Mouse (Mus musculus) retina, adult 2 months (tissue): ENCODE data around the gene Gnpnat1.
"Not testable (repeated sequence)": the region's sequence is repeated elsewhere in the genome, so short reads cannot be mapped to it uniquely, and the experiment has no call there.

ENCODE experiments used
- DNase-seq: peaks from one replicate; pipeline ENCODE4 v3.0.0-alpha.2; 2012; ENCODE audit warnings: low read depth, low spot score

Gene Gnpnat1

DNA sequence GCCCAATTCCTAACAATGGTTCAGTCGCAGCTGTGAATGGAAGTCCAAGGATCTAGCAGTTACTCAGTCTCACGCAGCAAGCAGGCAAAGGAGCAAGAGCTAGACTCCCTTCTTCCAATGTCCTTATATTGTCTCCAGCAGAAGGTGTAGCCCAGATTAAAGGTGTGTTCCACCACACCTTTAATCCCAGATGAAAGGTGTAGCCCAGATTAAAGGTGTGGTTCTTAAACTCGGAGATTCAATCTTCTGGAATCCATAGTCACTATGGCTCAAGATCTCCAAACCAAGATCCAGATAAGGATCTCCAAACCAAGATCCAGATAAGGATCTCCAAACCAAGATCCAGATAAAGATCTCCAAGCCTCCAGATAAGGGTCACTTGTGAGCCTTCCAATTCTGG, at the start of gene Gnpnat1:
Gnpnat1 (minus strand) TSS at position 101 of the 400 bp plus-strand sequence.
- DNase-seq = not testable (repeated sequence)

DNA sequence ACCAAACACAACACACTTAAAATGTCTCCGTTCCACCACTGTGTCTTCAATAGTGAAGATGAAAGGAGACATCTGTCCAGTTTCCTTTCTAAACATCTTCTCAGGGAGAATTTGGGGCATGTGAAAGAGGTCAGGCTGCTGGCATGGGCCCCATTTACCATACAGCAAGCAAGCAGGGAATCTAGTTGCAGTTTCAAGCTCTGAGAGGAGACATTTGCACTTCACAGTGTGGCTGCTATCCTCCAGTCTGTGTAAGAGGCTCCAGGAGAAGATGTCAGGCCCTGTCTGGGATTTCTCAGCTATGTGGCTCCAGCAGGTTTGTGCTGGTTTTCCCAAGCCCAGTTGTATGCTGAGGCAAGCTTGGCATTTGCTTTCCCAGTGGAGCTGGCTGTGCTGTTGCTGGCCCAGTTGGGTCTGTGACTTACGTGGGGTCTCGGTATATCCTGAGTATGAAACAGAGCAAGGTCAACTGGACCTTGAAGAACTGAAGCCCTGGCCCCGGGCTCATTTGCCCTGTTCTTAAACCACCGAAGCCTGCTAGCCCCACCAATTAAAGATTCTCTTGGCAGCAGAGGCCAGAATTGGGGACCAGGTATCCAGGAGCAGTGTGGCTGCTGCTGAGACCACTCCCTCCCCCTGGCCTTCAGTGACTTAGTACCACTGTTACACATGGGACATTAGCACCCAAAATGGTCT, 49.0 kb upstream of the Gnpnat1 start:
- DNase-seq = no peak

DNA sequence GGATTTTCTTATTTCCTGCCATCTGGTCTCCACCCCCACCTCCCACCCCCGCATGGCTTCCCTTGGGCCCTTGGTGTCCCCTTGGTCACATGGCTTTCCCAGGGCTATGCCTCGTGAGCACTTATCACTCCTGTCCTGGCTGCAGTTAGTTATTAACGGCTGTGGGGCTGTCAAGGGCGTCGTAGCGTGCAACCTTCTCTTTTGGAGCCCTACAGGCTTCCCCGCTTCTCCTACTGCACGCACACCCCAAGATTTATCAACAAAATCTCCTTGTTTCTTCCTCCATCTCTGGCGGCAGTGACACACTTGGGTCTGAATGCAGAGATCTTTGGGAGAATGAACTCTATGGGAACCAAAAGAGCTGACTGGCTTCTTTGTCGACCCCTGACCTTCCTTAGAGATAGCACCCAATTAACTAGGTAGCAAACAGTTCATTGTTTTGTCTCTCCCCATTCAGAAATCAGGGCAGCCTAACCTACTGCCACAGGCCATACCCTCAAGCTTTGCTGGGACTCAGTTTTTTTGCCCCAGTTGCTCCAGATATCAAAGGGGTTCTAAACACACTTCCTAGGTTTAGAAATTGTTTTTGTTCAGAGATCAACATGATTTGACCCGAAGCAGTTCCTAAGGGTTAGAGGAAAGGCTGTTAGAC, 48.3 kb upstream of the Gnpnat1 start:
- DNase-seq = no peak

DNA sequence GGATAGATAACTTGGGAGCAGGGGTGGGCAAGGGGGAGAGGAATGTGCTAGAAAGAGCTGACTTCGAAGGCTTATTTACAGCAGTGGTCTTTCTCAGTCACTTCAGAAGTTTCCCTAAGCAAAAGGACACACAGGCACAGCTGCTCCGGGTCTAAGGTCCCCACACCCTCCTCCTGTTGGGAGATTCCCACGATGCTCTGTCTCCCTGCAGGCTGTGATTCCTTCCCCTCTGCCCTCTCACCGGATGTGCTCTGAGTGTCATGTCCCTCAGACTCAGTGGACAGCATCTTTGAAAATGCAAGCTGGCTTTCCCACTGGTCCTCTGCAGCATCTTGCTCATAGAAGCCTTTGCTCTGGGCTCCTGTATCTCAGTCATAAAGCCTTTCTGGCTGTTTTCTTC, 47.4 kb upstream of the Gnpnat1 start:
- no peak for DNase-seq

DNA sequence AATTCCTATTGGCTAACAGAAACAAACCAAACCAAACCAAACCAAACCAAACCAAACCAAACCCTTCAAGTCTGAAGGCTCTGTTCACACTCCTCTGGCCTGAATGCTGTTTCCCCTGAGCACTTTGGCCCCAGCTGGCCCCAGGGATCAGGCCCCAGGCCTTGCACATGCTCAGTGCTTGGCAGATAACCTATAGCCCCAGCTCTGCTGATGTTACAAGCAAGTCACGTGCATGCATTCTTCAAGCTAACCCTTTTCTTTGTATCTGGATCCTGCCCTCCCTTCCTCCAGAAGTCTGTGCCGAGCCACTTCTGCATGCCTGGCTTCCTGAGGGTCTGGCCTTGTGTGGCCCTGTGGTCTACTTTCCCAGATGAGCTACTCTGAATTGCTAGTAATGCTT, 46.4 kb upstream of the Gnpnat1 start:
- no peak for DNase-seq

DNA sequence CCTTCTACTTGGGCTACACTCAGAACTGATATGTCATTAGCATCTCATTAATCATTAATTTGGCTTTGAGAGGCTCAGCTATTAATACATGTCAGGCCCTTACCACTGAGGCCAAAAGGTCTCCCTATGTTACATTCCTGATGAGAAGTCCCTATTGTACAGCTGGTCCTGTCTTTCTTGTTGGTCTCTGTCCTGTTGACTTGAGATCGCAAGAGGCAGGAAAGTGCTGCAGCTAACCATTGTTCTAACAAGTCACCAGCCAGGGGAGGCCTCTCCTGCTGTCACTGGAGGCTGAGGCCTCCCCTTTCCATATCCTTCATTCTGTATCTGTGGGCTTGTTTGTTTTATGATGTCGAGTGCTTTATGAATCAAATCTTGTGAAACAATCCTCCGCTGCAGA, 42.1 kb upstream of the Gnpnat1 start:
- DNase-seq = no peak

DNA sequence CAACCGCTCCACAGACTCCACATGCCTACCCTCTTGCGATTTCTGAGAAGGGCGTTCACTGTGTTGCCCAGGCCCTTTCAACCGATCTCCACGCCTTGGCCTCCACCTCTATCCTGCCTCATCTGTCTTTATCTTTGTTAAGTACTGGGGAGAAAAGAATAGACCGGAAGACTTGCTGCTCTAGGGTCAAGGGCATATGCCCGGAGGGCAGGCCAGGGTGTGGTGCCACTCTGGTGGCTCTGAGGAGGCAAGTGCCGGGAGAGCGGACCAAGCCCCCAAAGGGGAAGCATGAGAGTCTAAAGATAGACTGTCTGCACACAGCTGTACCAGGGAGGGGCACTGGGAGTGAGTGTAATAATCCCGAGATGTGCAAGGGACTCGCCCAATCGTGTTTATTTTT, 40.7 kb upstream of the Gnpnat1 start:
- DNase-seq = no peak

DNA sequence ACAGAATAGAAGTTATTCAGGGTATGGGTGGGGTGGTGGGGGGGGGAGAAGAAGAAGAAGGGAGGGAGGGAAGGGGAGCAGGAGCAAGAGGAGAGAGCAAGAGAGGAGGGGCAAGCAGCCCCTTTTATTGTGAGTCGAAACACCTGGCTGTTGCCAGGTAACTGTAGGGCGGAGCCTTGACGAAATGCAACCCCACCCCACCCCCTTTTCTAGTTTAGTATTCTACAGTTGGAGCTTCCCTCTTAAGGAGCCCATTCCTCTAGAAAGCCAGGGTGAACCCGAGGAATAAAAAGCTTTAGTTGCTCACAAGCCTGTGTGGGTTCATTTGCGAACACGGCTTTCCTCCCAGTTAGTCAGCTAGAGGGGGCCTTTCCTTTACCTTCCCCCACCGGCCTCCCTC, 40.2 kb upstream of the Gnpnat1 start:
- no peak for DNase-seq

DNA sequence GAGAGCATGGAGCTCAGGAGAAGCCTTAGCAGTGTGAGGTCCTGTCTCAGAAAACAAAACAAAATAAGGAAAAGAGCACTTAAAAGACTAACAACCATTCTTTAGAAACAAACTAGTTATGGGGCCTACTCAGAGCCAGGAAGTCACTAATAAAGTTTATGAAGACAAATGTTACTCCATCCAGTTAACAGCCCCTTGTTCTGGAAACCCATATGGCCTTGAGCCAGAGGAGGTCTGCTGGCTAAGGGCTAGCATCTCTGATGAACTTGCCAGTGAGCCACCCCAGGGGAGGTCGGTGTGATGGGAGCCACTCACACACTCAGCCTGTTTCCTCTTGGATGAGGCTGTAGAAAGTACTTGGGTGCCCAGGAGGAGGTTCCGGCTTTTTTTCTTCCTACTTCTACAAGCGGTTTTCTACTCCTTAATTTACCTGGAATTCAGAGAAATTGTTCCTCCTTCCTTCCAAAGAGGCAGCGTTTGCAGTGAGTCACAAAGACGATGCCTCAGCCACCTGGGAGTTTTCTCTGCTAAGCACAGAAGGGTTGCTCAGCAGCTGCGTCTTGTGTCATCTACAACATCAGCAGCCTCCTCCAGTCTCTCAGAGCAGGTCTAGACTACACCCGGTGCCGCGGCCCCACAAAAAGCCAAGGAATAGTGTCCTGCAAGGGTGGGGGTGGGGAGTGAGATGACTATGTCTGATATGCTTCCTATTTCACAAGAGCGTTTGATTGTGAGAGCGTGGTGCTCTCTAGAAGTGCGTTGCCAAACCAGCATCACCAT, 38.3 kb upstream of the Gnpnat1 start:
- DNase-seq = no peak

DNA sequence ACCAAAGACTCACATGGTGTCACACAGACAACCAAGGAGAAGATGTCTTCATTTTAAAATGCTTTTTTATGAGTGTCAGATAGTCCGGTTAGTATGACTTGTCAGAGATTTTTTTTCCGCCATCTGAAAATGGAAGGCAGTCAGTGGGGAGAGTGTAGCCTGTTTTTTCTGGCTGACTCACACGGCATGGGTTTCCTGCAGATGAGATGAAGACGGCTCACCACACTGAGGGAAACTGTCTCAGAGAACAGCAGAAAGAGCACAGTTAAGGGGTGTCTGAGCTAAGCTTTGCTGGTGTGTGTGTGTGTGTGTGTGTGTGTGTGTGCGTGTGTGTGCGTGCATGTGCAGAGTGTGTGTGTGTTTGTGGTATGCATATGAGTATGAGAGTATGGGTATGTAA, 36.6 kb upstream of the Gnpnat1 start:
- no peak for DNase-seq

DNA sequence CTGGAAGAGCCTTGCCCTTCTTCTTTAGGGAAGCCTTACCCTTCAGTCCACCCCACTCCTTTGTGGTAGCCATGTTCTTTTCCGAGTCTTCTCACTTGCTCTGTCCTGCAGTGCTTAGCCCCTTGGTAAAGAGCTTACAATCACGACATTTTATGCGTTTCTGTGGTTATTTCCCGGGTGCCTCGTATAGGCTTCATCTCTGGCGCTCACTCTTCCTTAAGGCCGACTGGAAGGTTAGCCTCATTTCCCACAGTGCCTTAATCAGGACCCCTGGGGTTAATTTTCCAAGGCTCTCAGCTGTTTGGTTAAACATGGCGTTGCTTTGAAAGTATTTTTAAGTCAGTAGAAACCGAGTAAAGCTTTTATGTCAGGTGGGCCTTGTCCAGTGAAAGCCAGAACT, 34.7 kb upstream of the Gnpnat1 start:
- DNase-seq = no peak

DNA sequence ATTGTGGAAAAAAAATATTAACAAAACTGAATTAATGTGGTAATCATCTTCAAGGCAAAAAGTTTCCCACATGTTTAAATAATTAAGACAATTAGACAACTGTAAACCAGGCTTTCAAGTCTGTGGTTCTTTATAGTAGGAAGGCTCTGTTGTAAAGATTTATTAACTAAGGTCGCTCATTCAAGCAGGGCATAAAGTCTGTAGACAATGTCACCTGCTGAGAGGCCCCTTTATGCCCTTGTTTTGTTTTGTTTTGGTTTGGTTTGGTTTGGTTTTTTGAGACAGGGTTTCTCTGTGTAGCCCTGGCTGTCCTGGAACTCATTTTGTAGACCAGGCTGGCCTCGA, 34.2 kb upstream of the Gnpnat1 start:
- no peak for DNase-seq

DNA sequence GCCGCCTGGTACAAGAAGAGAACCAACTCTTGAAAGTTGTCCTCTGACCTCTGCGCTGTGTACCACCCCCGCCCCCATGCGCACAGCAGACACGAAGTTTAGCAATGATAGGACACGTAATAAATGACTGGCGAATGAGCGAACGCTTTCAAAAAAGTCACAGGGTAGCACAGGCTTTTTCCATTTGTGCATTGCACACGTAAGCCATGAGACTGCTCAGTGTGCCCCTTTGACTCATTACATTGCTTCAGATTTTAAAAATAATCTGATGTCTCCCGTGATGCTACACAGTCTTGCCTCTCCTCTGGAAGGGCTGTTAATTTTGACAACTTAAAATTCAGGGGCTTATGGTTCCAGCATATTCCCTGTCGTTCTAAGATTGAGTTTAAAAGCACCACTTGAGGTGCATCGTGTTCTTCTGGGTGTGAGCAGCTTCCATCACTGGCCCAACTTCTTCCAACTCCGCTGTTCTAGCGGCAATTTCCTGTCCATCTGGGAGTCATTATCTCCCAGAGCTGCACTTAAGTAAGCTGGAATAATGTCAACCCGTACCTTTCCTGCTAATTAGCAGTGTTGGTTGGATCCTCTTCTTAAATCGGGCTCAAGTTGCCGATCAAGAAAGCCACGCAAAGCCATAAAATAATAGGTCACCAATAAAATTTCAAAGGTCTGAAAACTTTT, 33.7 kb upstream of the Gnpnat1 start:
- no peak for DNase-seq

DNA sequence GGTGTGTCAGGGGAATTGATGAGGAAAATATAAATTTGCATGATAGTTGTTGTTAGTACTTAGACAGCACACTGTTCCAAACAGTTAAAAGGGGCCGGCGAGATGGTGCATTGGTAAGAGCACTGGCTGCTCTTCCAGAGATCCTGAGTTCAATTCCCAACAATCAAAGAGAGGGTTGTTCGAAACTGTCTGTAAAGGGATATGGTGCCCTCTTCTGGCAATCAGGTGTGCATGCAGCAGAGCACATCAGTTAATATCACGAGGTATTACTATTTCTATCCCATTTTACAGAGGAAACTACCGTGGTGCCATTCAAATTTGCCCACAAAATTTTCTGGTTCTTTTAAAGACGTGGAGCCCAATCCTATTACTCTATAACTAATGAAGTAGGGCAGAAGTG, 29.5 kb upstream of the Gnpnat1 start:
- no peak for DNase-seq

DNA sequence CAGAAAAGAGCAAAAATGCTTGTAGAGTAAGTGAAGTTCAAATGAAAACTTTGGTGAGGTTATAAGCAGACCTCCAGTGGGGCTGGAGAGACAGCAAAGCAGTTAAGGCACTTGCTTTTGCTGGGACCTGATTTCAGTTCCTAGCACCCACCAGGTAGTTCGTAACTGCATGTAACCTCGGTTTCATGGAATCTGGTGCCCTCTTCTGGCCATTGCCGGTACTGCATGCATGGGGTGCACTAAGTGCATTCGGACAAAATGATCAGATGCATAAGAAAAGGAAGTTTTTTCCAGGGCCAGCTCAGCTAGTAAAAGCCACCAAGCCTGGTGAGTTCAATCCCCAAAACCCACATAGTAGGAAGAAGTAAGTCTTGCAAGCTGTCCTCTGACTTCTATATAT, 27.3 kb upstream of the Gnpnat1 start:
- DNase-seq = no peak

DNA sequence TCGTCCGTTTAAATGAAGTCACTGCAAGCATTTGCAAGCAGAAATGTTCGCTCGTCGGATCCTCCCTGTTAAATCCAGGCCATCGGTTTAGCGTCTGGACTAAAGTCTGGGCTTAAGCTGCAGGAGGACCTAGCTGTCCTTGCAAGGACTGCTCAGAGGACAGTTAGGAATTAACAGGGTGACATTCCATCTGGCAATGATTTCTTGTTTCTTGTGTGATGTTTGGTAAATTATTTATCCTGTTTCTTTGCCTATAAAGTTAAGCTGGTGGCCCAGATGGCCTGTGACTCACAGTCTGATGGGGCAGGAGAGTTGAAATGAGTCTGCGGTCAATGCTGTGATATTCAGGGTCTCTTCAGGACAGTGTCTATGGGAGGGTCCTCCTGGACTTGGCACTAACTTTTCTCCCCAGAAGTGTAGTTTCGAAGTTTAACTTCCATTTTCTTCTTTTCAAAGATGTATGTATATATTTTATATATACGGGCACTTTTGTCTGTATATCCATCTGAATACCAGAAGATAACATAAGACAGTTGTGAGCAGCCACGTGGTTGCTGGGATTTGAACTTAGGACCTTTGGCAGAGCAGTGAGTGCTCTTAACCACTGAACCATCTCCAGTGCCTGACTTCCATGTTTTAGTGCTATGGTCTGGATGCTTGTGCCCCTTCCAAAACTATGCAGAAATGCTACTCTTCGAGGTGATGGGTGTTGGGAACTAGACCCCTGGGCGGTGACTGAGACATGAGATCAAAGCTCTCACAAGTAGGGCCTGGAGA, 25.5 kb upstream of the Gnpnat1 start:
- DNase-seq = no peak

DNA sequence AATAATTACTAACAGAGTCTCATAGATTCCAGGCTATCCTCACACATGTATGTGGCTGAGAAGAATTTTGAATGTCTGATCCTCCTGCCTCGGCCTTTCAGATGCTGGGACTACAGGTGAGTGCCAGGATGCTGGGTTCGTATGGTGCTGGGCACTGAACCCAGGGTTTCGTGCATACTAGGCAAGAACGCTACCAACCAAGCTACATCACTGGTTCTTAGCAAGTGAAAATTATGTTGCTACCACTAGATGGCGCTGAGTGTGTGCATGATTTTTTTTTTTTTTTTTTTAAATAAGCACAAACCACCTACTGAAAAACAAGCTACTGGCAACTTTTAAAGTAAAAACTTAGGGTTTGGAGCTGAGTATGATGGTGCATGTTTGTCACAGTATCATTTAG, 18.5 kb upstream of the Gnpnat1 start:
- DNase-seq = peak; percentile 46

DNA sequence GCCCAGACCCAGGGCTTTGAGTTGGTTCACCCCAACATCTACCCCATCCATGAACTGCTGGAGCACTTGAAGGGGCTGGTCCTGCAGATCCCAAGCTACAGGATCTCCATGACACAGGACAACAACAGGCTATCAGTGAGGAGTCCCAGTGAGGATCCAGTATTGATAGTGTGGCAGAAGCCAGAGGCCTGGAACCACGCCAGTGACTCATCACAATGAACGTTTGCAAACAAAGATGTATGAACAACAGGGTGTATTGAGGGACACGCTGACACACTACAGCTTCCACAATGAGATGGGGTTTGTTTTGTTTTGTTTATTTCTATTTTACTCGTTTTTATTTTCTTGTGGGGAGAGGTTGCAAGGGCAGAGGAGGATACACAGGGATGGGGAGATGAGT, 17.7 kb upstream of the Gnpnat1 start:
- no peak for DNase-seq

DNA sequence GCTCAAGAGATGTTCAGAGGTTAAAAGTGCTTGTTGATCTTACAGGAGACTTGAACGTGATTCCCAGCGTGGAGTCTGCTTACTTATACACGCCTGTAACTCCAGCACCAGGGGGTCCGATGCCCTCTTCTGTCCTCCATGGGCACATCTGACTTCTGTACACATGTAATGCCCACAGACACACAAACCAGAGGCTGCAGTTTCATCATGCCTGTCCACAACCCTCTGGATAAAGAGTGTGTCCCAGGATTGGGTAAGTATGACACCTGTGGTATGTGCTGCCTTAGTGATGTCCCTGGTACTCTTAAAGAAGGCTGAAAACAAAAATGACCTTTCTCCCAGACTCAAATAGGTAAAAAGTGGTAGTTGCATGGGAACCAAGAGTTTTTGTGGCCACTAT, 14.6 kb upstream of the Gnpnat1 start:
- no peak for DNase-seq

DNA sequence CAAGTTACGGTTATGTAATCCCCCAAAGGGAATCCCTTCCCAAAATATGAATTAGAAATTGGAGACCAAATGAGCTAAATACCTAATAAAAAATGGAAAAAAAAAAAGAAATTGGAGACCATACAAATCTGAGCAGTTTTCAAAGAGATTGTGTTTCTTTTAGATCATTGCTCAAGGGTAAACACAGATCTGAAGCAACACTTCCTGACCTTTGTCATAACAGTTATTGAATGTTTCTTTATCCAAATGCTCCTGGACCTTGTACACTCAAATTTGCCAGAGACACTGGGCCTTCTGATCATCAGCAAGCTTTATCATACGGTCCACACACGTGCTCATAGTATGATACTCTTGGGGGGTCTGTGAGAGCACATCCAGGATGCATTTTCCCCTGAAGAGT, 13.8 kb upstream of the Gnpnat1 start:
- no peak for DNase-seq

DNA sequence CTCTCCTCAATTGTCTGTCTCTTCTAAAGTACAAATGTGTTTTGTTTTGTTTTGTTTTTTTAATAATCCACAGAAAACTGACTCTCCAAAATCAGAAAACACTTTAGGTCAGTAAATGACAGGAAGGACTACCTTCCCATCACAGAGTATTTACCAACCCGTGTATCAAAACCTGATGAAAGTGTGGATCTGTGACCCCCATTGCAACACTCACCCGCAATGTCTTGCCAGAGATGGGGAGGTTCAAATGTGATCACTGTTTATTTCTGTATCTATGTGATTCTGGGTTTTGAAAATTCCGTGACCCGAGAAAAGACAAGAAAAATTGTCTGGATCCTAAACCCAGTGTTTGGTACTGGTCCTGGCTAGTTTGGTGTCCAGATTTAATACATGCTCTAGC, 11.6 kb upstream of the Gnpnat1 start:
- no peak for DNase-seq

DNA sequence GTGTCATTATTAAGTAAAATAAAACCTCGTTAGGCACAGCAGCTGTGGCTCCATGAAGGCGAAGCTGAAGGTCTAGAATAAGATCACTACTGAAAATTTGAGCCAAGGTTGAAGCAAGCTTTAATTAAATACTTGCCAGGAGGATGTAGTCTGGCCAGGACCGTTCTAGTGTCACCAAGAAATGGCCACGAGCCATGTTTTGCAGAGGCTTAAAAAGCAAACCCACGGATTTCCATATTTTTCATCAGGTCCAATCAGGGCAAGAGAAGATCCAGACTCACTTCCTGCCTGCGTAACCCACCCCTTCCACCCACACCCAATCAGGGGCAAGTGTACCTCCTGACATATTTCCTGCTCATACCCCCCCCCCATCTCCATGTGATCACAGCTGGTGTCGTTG, 1.1 kb downstream of the Gnpnat1 start:
- DNase-seq = no peak
